Mouse (Mus musculus) embryo, embryonic 11.5 days (tissue): ENCODE measurements around the gene Ltbp4.

Source experiments
- DNase-seq: peaks from one replicate; pipeline ENCODE4 v3.0.0-alpha.2; 2012; ENCODE audit warnings: low read depth, low spot score

Gene Ltbp4

DNA sequence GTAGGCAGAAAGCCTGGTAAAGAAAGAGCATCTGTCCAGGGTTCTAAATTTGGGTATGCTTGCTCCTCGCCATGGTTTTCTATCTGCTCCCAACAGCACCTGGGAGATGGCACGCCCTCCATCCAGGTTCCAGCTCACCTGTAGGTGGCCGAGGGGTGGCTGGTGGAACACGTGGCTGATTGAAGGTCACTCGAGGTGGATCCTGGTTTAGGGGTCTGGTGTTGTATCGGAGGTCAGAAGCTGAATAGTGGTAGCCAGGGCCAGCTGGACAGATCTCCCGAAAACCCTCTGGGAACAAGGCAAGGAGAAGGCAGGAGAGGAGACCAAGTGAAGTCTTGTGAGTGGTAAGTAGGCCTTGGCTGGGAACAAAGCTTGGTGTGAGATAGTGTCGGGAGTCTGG lies 10.0 kb downstream of the Ltbp4 start:
- no peak for DNase-seq

DNA sequence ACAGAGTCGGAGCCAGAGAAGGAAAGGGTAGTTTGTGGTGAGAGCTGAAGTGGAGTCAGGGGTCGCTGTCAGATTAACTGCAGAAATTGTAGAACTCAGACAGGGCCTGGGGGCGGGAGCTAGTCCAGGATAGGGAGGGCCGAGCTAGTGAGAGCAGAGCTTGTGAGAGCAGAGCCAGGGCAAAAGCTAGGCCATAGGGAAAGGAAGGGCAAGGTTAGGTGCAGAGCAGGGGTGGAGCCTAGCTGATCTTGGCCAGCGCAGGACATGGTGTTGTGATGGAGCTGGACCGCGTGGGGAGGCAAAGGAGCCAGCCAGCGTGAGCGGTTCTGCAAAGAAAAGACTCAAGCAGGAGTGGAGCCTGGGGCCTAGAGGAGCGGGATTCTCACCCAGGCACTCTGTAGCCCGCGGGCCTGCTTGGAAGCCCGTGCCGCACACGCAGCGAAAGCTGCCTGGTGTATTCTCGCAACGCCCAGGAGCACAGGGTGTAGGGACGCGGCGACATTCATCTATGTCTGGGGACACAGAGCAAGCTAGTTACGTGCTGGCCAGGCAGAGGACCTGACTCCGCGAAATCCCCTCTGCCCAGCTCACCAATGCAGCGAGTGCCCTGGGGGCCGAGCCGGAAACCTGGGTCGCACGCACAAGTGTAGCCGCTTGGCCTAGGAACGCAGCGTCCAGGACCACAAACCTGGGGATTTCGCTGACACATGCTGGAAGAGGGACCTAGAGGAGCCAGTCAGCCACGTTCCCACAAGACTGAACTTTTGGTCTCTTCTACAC lies 11.2 kb downstream of the Ltbp4 start:
- DNase-seq = no peak

DNA sequence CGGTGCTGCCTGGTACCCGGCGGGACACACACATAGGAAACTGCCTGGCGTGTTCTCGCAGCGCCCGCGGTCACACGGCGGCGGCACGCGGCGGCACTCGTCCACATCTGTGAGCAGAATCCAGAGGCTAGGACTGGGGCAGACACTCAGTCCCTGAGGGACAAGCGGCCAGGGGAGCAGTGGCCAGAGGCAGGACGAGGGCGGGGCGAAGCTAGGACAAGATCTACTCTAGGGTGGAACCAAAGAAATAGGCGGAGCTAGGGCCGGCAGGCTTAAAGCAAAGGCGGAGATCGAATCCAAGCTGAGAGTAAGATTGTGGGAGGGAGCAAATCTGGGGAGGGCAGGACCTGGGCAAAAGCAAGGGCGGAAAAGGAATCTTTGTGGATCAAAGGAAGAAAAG lies 11.8 kb downstream of the Ltbp4 start:
- DNase-seq = no peak

DNA sequence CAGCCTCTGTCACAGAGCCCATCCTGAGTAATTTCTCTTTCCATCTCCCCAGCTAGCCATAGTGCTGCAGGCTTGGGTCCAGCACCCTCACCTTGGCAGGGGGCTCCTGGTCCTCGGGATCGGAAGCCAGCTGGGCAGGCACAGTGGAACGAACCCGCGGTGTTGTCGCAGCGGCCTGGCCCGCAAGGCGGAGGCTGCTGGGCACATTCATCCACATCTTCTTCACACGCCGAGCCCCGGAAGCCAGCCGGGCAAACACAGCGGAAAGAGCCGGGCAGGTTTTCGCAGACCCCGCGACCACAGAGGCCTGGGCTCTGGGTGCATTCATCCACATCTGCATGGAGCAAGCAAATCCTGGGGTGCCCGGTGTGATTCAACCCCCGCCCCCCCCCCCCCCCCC lies 12.6 kb downstream of the Ltbp4 start:
- DNase-seq = no peak

DNA sequence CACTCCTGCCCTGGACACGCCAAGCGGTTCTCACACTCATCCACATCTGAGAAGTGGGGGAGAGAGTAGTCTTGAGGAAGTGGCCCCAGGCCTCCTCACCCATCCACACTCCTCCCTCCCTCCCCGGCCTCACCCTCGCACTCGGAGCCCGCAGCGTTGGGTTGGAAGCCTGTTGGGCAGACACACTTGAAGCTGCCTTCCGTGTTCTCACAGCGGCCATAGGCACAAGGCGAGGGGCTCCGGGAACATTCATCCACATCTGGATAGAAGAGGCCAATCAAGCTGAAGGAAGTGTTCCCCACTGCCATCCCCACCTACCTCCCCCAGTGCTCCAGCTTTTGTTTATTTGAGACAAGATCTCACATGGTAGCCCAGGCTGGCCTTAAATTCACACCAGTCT lies 13.3 kb downstream of the Ltbp4 start:
- DNase-seq = no peak

DNA sequence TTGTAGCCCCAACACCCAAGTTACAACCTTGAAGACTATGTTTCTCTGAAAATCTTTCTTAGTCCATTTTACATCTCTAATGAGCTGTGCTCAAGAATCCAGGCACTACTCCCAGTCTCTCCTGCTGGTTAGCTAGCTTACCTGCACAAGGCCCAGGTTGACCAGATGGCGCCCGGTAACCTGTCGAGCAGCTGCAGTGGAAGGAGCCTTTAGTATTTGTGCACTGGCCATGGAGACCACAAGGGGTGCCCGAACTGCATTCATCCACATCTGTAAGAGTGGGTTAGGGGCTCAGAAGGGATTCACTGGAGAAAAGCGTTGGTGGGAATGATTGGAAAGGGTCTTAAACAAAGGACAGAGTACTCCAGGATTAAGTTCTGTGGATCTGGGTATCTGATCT lies 14.5 kb downstream of the Ltbp4 start:
- no peak for DNase-seq

DNA sequence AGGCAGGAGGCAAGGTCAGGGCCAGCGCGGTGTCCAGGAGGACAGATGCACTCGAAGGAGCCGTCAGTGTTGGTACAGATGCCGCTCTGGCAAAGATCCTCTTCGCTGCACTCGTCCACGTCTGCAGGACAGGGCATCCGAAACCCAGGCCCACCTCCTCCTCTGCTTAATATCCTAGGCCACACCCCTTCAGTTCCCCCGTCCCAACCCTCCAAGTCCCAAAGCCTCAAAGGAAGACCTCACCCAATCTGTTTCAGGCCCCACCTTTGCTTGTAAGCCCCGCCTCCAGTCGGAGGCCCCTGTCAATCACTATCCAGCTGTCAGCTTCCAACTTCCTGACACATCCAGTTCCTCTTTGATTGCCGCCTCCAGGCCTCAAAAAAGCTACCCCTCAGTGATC lies 15.2 kb downstream of the Ltbp4 start:
- DNase-seq = no peak

DNA sequence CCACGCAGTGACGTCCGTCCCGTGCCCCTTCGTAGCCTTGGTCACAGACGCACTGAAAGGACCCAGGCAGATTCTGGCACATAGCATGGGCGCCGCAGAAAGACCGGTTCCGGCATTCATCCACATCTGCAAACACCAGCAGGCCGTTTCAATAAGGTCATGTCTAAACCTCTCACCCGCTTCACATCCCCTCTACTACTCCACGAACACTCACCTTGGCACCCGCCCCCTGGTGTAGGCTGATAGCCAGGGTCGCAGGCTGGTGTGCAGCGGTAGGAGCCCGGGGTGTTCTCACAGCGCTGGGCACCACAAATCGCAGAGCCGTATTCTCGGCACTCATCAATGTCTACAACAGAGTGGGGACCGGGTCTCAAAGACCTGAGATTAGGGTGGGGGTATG lies 18.1 kb downstream of the Ltbp4 start:
- DNase-seq = no peak

DNA sequence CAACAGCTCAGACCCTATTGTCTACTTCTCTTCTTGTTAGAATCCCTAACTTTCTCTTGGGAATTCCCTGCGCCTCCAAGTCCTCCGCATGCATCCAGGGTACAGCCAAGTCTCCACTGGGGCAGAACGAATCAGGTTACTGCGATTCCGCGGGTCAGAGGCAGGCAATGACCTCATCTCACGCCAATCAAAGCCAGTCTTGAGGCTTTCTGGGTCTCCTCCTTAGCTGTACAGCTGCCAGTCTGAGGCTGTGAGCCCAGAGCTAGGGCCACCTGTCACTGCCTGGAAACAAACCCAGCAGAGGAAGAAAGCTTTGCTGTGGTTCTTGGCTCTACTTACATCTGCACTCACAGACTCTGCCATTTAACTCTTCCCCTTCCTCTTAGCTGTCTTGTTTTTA lies 21.5 kb downstream of the Ltbp4 start:
- DNase-seq = no peak

DNA sequence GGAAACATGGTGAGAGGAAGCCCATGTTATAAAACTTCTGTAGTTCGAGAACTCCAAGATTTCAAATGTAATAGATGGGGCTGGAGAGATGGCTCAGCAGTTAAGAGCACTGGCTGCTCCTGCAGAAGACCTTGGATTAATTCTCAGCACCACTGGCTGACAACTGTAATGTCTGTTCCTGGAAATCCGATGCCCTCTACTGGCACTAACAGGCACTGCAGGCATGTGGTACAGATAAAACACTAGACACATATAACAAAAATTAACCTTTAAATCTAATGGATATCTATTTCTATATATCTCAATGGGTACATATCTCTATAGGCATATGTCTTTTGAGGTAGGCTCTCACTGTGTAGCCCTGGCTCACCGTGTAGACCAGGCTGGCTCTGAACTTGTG lies 23.1 kb downstream of the Ltbp4 start:
- DNase-seq = no peak

DNA sequence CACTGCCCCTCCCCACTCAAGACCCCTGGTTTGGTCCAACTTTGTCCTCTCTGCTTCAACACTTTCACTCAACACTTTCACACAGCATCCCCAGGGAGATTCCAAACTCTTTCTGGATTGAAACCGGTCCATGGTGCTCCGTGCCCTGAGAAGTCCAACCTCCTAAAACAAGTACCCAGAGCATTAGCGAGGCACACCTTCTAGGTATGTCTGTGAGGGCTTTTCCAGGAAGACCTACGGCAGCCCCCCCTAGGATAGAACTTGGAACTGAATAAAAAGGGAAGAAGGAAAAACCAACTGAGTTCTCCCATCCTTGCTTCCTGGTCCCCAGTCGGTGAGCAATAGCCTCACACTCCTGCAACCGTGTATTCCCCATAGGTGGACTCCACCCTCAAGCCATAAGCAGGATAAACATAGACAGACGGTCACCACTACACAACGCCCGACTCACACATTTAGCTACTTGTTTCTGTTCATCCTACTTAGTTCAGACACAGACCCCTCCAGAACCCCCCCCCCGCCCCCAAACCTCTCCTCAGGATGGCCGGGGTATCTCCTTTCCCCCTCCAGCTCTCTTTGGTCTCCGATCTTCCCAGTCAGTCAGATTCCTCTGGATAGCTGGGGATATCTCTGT lies 25.7 kb downstream of the Ltbp4 start:
- DNase-seq = no peak

DNA sequence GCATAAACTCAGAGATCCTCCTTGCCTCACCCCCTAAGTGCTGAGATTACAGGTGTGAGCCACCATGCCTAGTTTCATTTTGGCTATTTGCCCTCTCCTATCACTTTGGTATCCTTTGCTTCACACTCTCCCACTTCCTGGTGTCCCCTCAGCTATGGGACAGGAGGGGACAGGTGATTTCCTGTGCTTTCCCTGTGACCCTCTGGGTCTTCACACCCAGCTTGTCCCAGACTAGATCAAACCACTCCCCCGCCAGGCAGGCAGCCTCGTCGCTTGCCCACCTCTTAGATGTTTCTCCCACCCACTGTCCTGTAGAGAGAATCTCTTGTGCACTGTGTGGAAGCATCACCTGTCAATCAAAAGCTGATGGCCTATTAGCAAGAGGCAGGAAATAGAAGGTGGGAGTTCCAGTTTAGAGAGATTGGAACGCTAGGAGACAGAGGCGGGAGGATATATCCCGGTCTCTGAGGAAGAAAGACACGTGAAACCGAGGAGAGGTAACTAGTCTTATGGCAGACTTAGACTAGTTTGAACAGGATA lies 26.4 kb downstream of the Ltbp4 start:
- DNase-seq = no peak

DNA sequence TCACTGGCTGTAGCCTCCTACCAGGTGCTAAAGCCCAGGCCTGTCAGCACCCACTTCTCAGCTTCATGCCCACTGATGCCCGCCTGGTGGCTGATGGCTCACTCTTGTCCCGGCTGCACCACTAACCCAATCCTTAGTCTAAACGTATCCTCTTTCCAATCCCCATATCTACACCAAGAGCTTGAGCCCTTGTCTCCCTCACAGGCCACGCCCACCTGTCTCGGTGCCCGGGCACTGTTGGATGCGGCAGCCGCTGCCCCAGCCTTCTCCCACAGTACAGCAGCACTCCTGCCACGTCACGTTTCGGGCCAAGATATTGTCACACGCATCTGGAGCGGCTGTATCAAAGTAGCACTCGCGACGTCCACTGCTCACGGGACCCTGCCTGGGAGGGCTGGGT lies 27.2 kb downstream of the Ltbp4 start:
- DNase-seq = no peak

DNA sequence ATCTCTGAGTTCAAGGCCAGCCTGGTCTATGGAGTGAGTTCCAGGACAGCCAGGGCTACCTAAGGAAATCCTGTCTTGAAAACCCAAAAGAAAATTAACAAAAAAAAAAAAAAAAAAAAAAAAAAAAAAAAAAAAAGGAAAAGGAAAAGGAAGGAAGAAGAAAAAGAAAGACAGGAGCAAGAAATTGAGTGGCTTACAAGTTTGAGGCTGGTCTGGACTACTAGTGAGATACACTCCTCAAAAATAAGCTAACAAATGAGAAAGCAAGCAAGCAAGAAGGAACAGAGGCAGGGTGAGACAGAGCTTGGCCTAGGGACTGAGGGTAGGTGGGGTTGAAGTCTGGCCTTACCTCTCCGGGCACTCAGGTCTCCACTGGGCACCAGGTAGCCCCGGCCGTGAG lies 27.7 kb downstream of the Ltbp4 start:
- no peak for DNase-seq

DNA sequence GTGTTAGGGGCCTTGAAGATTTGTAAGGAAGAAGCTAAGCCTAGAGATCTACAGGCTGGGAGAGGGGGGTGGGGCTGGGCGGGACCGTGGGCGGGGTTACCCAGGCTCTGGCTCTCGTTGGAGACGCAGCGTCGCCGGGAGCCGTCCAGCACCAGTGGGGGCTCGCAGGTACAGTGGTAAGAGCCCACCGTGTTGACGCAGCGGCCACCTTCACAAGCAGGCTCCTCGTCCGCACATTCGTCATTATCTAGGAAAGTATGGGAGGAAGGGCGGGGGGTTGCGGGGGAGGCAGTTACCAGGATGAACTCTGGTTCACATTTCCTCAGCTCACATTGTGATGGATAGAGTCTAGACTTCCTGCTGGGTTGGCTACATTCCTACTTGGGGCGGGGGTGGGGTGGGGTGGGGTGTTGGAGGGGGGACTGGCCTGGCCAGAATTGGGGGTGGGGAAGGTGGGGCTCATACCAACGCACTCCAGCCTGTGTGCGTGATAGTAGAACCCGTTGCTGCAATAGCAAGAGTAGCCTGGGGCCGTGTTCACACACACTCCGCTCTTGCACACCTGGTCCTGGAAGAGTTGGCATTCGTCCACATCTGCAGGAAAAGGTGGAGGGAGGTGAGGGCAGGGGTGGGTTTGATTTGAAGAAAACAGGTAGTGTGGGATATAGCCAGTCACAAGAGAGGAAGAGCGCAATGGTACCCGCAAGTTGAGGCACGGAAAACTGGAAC lies 28.5 kb downstream of the Ltbp4 start:
- no peak for DNase-seq

DNA sequence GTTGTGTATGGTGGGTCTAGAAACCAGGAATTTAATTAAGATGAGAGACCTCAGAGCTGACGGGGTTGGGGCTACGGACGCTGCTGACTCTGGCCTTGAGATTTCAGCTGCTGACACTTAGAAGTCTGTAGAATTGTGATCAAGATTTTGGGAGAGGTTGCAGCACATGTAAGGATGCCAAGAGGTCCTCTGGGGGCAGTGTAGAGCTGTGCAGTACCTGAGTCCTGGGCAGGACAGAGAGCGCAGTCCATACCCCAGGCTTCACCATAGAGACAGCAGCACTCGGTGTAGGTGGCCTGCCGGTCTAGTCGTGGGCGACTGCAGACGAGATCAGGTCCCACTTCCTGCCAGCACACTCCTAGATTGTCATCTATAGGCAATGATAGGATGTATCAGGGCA lies 29.9 kb downstream of the Ltbp4 start:
- no peak for DNase-seq

DNA sequence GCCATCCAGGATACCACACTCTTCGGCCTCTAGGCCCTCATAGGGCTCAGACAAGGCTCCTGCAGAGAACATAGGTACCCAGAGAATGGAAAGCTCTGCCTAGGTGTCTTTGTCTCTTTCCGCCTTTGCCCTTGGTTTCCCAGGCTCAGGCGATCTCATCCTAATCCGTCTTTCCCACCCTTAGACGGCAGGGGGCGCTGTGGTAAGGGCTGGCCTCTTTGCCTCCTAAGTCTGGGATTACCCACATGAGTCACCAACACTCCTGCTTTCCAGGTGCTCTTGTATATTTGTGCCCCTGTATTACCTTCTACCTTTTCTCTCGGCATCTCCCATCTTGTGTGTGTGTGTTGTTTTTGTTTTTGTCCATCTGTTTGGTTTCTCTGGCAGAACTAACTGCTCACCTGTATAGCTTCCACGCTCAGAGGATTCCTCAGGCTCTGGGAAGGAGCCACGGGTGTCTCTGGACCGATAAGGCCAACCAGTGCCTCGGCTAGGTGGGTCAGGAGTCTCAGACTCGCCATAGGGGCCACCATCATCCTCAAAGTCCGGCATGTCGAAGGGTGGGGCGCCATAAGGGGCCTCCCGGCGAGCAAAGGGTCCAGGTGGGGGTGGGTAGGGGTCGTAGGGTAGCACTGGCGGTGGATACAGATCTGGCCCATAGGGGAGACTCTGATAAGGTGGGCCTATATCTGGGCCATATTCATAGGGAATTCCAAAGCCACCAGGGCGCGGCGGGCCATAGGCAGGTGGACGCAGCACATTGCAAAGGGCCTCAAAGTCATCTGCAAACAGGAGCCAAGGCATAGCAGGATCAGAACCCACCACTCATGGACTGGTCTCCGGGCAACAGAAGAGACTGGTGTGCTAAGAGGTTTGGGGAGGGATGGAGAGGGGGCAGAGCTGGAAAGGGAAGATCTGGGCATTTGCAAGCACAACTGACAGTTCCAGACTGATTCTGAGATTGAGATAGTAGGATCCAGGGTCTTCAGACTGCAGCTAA lies 31.0 kb downstream of the Ltbp4 start:
- no peak for DNase-seq

DNA sequence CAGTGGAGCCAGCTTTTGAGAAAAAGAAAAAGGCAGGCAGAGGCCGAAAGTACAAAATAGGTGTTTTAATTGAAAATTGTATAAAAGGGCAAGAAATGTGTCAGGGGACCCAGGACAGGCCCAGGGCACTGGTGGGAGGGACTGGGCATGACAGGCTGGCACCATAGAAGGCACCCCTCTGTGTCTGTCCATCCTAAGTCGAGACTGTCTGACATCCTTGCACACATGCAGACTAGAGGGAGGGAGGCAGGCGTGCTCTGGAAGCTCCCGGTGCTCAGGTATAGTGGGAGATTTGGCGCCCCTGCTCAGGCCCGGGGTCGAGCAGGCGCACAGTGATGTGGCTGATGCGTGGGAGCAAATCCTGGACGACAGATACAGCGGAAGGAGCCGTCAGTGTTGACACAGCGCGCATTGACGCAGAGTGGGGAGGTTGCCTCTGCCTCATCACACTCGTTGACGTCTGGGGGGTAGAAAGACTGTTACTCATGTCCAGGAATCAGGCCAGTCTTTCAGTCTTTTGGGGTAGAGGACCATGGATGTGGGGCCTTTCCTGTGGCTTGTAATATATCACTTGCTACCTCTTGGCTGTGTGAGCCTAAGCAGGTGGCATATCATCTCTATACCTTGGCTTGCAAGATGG lies 32.3 kb downstream of the Ltbp4 start:
- DNase-seq = no peak

DNA sequence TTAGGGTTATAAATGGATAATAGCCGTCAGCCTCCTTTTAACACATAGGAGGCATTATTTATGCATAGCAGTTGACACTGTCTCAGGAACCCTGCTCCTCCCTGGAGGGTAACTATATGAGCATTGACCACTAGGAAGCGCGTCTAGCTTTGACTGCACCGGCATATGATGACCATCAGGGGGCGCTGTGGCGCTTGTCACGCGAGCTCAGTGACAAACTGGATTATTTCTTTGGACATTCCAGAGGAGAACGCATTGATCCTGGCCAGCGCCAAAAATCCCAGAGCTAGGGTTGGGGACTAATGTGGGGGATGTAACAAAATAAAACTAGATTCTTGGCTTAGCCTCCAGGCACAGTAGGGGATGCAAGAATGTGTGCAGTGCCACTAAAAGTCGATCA lies 35.3 kb downstream of the Ltbp4 start:
- DNase-seq = peak; percentile 61

DNA sequence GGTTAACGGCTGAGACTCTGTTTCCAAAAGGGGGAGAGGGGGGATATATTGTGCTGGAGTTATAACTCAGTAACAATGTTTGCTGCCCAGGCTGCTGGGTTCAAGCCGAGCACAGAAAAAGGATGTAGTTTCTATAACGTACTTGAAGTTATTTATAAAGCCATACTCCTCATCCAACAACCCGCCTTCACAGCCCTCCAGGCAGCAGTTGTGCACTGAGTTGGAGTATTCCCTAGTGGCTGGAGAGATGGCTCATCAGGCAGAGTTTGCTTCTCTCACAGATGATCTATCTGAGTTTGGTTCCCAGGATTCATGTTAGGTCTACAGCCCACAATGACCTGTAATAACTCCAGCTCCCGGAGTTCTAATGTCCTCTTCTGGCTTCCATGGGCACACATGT lies 36.7 kb downstream of the Ltbp4 start:
- no peak for DNase-seq

DNA sequence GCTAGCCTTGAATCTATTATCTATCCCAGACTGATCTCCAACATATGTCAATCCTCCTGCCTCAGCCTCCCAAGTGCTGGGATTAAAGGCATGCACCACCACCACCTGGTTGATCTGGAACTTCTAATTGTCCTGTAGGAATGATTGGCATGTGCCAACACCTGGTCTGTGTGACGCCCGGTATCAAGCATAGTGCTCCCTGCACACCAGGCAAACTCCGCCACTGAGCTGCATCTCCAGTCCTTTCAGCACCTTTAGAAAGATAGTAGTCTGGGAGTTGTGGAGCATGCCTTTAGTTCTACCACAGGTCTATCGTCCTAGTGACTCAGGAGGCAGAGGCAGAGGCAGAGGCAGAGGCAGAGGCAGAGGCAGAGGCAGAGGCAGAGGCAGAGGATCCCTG lies 37.1 kb downstream of the Ltbp4 start:
- no peak for DNase-seq
